Mouse (Mus musculus) heart, embryonic 14.5 days (tissue): ENCODE results near the gene App. TPM values are rescaled to one million over a fixed set of nuclear protein-coding genes. Genes with fewer than 3 reads are reported as not detected.

Experiments
- ATAC-seq: fragments of 200-750 bp; cut with Nextera tagmentation; 2 replicates; pipeline ENCODE4 v1.8.0; 2017; ENCODE audit warnings: low read depth, moderate TSS enrichment; ENCODE audit not compliant: insufficient number of reproducible peaks, insufficient read depth, low FRiP score
- H3K27ac ChIP-seq, 2 experiments: fragments of 200-500 bp in 1 of 2; fragments of 300-500 bp in 1 of 2; sonication (generic) in 1 of 2; replicated peaks in 1 of 2; 2 replicates each; pipeline ENCODE4 v1.5.1; 2012 to 2014; ENCODE audit warnings: low read depth in 2 of 2, low read length in 2 of 2, control low read depth in 1 of 2, mild to moderate bottlenecking in 1 of 2, mixed read lengths in 1 of 2; ENCODE audit not compliant: control insufficient read depth in 1 of 2, insufficient read depth in 1 of 2
- H3K27me3 ChIP-seq: fragments of 300-500 bp; sonication (generic); 2 replicates; pipeline ENCODE4 v1.6.1; 2014; ENCODE audit warnings: mild to moderate bottlenecking, low read length, control low read depth; ENCODE audit not compliant: control insufficient read depth, insufficient read depth
- H3K36me3 ChIP-seq: fragments of 300-500 bp; sonication (generic); 2 replicates; pipeline ENCODE4 v1.6.1; 2014; ENCODE audit warnings: mild to moderate bottlenecking, control low read depth, low read length, mixed read lengths; ENCODE audit not compliant: control insufficient read depth, insufficient read depth
- H3K4me1 ChIP-seq, 2 experiments: fragments of 200-500 bp in 1 of 2; fragments of 300-500 bp in 1 of 2; sonication (generic) in 1 of 2; 2 replicates each; pipeline ENCODE4 v1.6.1; 2012 to 2014; ENCODE audit warnings: low read length in 2 of 2, control low read depth in 1 of 2, mixed read lengths in 1 of 2; ENCODE audit not compliant: control insufficient read depth in 2 of 2, insufficient read depth in 2 of 2
- H3K4me2 ChIP-seq: fragments of 300-500 bp; sonication (generic); 2 replicates; pipeline ENCODE4 v1.6.1; 2014; ENCODE audit warnings: mild to moderate bottlenecking, low read length
- H3K4me3 ChIP-seq, 2 experiments: fragments of 200-500 bp in 1 of 2; fragments of 300-500 bp in 1 of 2; sonication (generic) in 1 of 2; 2 replicates each; pipeline ENCODE4 v1.5.1; 2012 to 2014; ENCODE audit warnings: low read length in 2 of 2, mild to moderate bottlenecking in 2 of 2, control low read depth in 1 of 2, low read depth in 1 of 2, moderate library complexity in 1 of 2; ENCODE audit not compliant: control insufficient read depth in 1 of 2, insufficient read depth in 1 of 2
- H3K9ac ChIP-seq: fragments of 300-500 bp; sonication (generic); 2 replicates; pipeline ENCODE4 v1.6.1; 2014; ENCODE audit warnings: mild to moderate bottlenecking, low read length
- H3K9me3 ChIP-seq: fragments of 300-500 bp; sonication (generic); 2 replicates; pipeline ENCODE4 v1.6.1; 2016; ENCODE audit warnings: low read length, control low read depth; ENCODE audit not compliant: control insufficient read depth
- WGBS: fragments of 180-500 bp; shearing (Covaris S2); extraction: QIAGEN DNeasy Blood & Tissue Kit; methylation state at CpG from one replicate; pipeline ENCODE4 v1.1.7; 2014; 5-methylcytosine and 5-hydroxymethylcytosine counted together
- polyA plus RNA-seq: library from polyadenylated mRNA; unstranded; fragments of >200 nt; fragmentation: Nextera tagmentation; extraction: Ambion mirVana; gene quantifications from 2 replicates; pipeline ENCODE4 v1.2.1, GENCODE M21; 2014

App gene
- polyA plus RNA-seq, 1 experiment from 2014 or later: 169 TPM

- H3K36me3 ChIP-seq: peaks cover 22% of the 10 kb centered on the region
- H3K9me3 ChIP-seq: no peaks in the 10 kb centered on the region
- no peaks in the 10 kb centered on the region for H3K27me3 ChIP-seq
- H3K27ac ChIP-seq: no peak overlapping the region
- peaks cover 0 to 6% of the 10 kb centered on the region in 2 experiments; a peak in 1 of 4 replicates for H3K4me1 ChIP-seq
- ATAC-seq: no peak
- H3K9ac ChIP-seq: no peak overlapping the region
- 91% methylated on average over 6 of the region's 6 CpGs for WGBS
- H3K4me2 ChIP-seq: no peak overlapping the region
- no peak overlapping the region for H3K4me3 ChIP-seq
Measured at GRCm38 (mm10) chr16:85118916-85119315, 54.6 kb downstream of the App start.

GRCm38 (mm10) chr16:85117541-85117940 is 56.0 kb downstream of the App start:
- WGBS: 54% methylated on average over 1 of the region's 1 CpGs
- peaks cover 0 to 6% of the 10 kb centered on the region in 2 experiments; a peak in 1 of 4 replicates for H3K4me1 ChIP-seq
- ATAC-seq: no peak

GRCm38 (mm10) chr16:85115837-85116236 is 57.7 kb downstream of the App start:
- WGBS: 86% methylated on average over 5 of the region's 5 CpGs

More at GRCm38 (mm10) chr16:85117541-85117940, 56.0 kb downstream of the App start:
- Histone ChIP-seq H3K4me3 (no peak overlapping the region), H3K36me3 (peaks cover 22% of the 10 kb centered on the region), H3K27me3 (no peaks in the 10 kb centered on the region), H3K4me2 (no peak overlapping the region), H3K9ac (no peak overlapping the region), H3K9me3 (no peaks in the 10 kb centered on the region), H3K27ac (no peak overlapping the region)

GRCm38 (mm10) chr16:85114742-85115141 is 58.8 kb downstream of the App start:
- WGBS: 90% methylated on average over 1 of the region's 1 CpGs
- H3K4me3 ChIP-seq: no peak overlapping the region
- H3K36me3 ChIP-seq: peaks cover 17% of the 10 kb centered on the region; the same call in 1 of the 2 replicates
- H3K9ac ChIP-seq: no peak overlapping the region
- no peaks in the 10 kb centered on the region for H3K27me3 ChIP-seq
- H3K4me2 ChIP-seq: no peak overlapping the region
- no peak for ATAC-seq
- no peaks in the 10 kb centered on the region for H3K9me3 ChIP-seq
- peaks cover 9 to 13% of the 10 kb centered on the region in 2 experiments for H3K4me1 ChIP-seq
- no peak overlapping the region for H3K27ac ChIP-seq

More at GRCm38 (mm10) chr16:85115837-85116236, 57.7 kb downstream of the App start:
- no peak overlapping the region for H3K9ac ChIP-seq
- H3K4me3 ChIP-seq: no peak overlapping the region
- peaks cover under 1 to 3% of the 10 kb centered on the region in 2 experiments; a peak in 2 of 4 replicates for H3K4me1 ChIP-seq
- H3K27me3 ChIP-seq: no peaks in the 10 kb centered on the region
- H3K27ac ChIP-seq: no peak overlapping the region
- peaks cover 22% of the 10 kb centered on the region for H3K36me3 ChIP-seq
- no peaks in the 10 kb centered on the region for H3K9me3 ChIP-seq
- H3K4me2 ChIP-seq: no peak overlapping the region
- ATAC-seq: no peak

GRCm38 (mm10) chr16:85113941-85114340 is 59.6 kb downstream of the App start:
- Histone ChIP-seq H3K9ac (no peak overlapping the region), H3K4me1 (peaks cover 9 to 13% of the 10 kb centered on the region in 2 experiments), H3K4me2 (no peak overlapping the region), H3K36me3 (peaks cover 10% of the 10 kb centered on the region; the same call in 1 of the 2 replicates), H3K9me3 (no peaks in the 10 kb centered on the region), H3K27me3 (no peaks in the 10 kb centered on the region), H3K4me3 (no peak overlapping the region), H3K27ac (no peak overlapping the region)
- no peak for ATAC-seq
- WGBS: 80% methylated on average over 2 of the region's 2 CpGs

- Histone ChIP-seq H3K9me3 (no peaks in the 10 kb centered on the region), H3K4me3 (no peak overlapping the region), H3K27me3 (no peaks in the 10 kb centered on the region), H3K36me3 (no peaks in the 10 kb centered on the region), H3K27ac (no peak overlapping the region), H3K4me1 (peaks cover 9 to 11% of the 10 kb centered on the region in 2 experiments), H3K9ac (no peak overlapping the region), H3K4me2 (no peak overlapping the region)
- 79% methylated on average over 2 of the region's 2 CpGs for WGBS
- ATAC-seq: no peak
Measured at GRCm38 (mm10) chr16:85112254-85112653, 61.3 kb downstream of the App start.

- Histone ChIP-seq H3K36me3 (no peaks in the 10 kb centered on the region), H3K27ac (no peak overlapping the region), H3K9ac (no peak overlapping the region), H3K27me3 (no peaks in the 10 kb centered on the region), H3K4me3 (no peak overlapping the region), H3K9me3 (no peaks in the 10 kb centered on the region), H3K4me1 (peaks cover 11 to 12% of the 10 kb centered on the region in 2 experiments), H3K4me2 (no peak overlapping the region)
- 50% methylated on average over 13 of the region's 13 CpGs for WGBS
- ATAC-seq: no peak
Measured at GRCm38 (mm10) chr16:85110428-85110827, 63.1 kb downstream of the App start.

- no peaks in the 10 kb centered on the region for H3K9me3 ChIP-seq
- H3K27me3 ChIP-seq: no peaks in the 10 kb centered on the region
- no peak for ATAC-seq
Measured at GRCm38 (mm10) chr16:85108486-85108885, 65.1 kb downstream of the App start.

More at GRCm38 (mm10) chr16:85108486-85108885, 65.1 kb downstream of the App start:
- H3K27ac ChIP-seq: no peak overlapping the region
- 91% methylated on average over 7 of the region's 7 CpGs for WGBS
- H3K9ac ChIP-seq: no peak overlapping the region
- H3K4me1 ChIP-seq: peaks cover 11 to 17% of the 10 kb centered on the region in 2 experiments
- H3K4me2 ChIP-seq: no peak overlapping the region
- no peaks in the 10 kb centered on the region for H3K36me3 ChIP-seq
- no peak overlapping the region for H3K4me3 ChIP-seq
